16 mouse cellular contexts compared by ENCODE assay signal in genomic region chr5:75070132-75070531, GRCm38 (mm10). TPM values are rescaled to one million over a fixed set of nuclear protein-coding genes. Genes with fewer than 3 reads are reported as not detected.
DNase-seq lines count a peak whose midpoint lies in the region; ATAC-seq and TF ChIP-seq lines count a peak whose summit lies in the region.
"Had no signal": no experiment of that assay in that cellular context is flagged by ENCODE, and none has a peak within 500 bp of the region (broad histone marks: within the 10 kb centered on the region; RNA-seq: fewer than 3 reads in every experiment).

No protein-coding gene starts in this region.

- H3K9ac ChIP-seq in forebrain, embryonic 13.5 days = no peak overlapping the region
- H3K9ac ChIP-seq in limb, embryonic 15.5 days = no peak overlapping the region
- H3K9ac ChIP-seq in liver, embryonic 11.5 days (ENCODE audit: low read depth, low read length) = no peak overlapping the region
- H3K9ac ChIP-seq: liver, embryonic 14.5 days had no signal

- H3K27ac ChIP-seq in heart, embryonic 10.5 days = no peak overlapping the region
- H3K27ac ChIP-seq in forebrain, embryonic 13.5 days = peak overlapping the region; percentile 74
- no peak overlapping the region for H3K27ac ChIP-seq in limb, embryonic 15.5 days
- no peak overlapping the region for H3K27ac ChIP-seq in liver, embryonic 11.5 days (ENCODE audit: low read depth, low read length)
- H3K27ac ChIP-seq: liver, embryonic 14.5 days had no signal

- TF ChIP-seq POLR2A in brain, embryonic 14.5 days (IDR thresholded peaks at IDR 0.05; ENCODE audit: borderline replicate concordance, extremely low read depth, insufficient read depth, insufficient read length, poor library complexity, severe bottlenecking) = no peak
- TF ChIP-seq POLR2A in lung, adult 2 months (IDR thresholded peaks at IDR 0.05; ENCODE audit: borderline replicate concordance, extremely low read depth, low read depth, low read length) = no peak

- 0 out of 2 replicates have a peak overlapping the region, but pooled peaks have one; percentile 24 for H3K4me3 ChIP-seq in heart, embryonic 10.5 days
- 0 out of 2 replicates have a peak overlapping the region, but pooled peaks have one; percentile 9 for H3K4me3 ChIP-seq in forebrain, embryonic 13.5 days
- no peak overlapping the region for H3K4me3 ChIP-seq in limb, embryonic 15.5 days
- H3K4me3 ChIP-seq in lung, adult 2 months (replicated peaks; ENCODE audit: extremely low read depth, low read depth, low read length) = no peak overlapping the region
- H3K4me3 ChIP-seq in liver, embryonic 11.5 days (ENCODE audit: low read depth, low read length) = no peak overlapping the region

- DNase-seq in heart, embryonic 10.5 days (ENCODE audit: low spot score) = no peak
- no peak for DNase-seq in heart, postnatal 14 days
- DNase-seq in brain, embryonic 14.5 days (ENCODE audit: low read depth) = peak; percentile 72
- no peak for DNase-seq in lung, adult 2 months
- DNase-seq in cerebellum, adult 9-10 months = no peak
- no peak for DNase-seq in liver, embryonic 11.5 days (ENCODE audit: low spot score)
- DNase-seq: adrenal gland, postnatal 14 days; cerebellum, adult 18-20 months; thymus, postnatal 36 days had no signal

- ATAC-seq in forebrain, embryonic 13.5 days = peak; percentile 53
- no peak for ATAC-seq in limb, embryonic 15.5 days (ENCODE audit: insufficient number of reproducible peaks, low FRiP score, low TSS enrichment, low read depth)
- ATAC-seq in liver, embryonic 11.5 days (replicated peaks; ENCODE audit: low FRiP score) = no peak

- H3K9me3 ChIP-seq in heart, embryonic 10.5 days = no peaks in the 10 kb centered on the region
- peaks cover 7% of the 10 kb centered on the region for H3K9me3 ChIP-seq in forebrain, embryonic 13.5 days (replicated peaks)
- H3K9me3 ChIP-seq in limb, embryonic 15.5 days = no peaks in the 10 kb centered on the region
- H3K9me3 ChIP-seq in liver, embryonic 11.5 days (ENCODE audit: control insufficient read depth, low read length) = no peaks in the 10 kb centered on the region

- H3K4me2 ChIP-seq in forebrain, embryonic 13.5 days = peak overlapping the region; percentile 43
- peak overlapping the region; percentile 12; the same call in 1 of the 2 replicates for H3K4me2 ChIP-seq in limb, embryonic 15.5 days
- no peak overlapping the region for H3K4me2 ChIP-seq in liver, embryonic 11.5 days

- no peaks in the 10 kb centered on the region for H3K36me3 ChIP-seq in heart, embryonic 10.5 days
- no peaks in the 10 kb centered on the region for H3K36me3 ChIP-seq in forebrain, embryonic 13.5 days (ENCODE audit: poor library complexity, severe bottlenecking)
- H3K36me3 ChIP-seq in limb, embryonic 15.5 days = no peaks in the 10 kb centered on the region
- H3K36me3 ChIP-seq in liver, embryonic 11.5 days (ENCODE audit: control insufficient read depth, insufficient read depth, low read length) = no peaks in the 10 kb centered on the region

- H3K4me1 ChIP-seq in heart, embryonic 10.5 days = peaks cover 26% of the 10 kb centered on the region
- H3K4me1 ChIP-seq in forebrain, embryonic 13.5 days = peaks cover 58% of the 10 kb centered on the region
- peaks cover 24% of the 10 kb centered on the region for H3K4me1 ChIP-seq in limb, embryonic 15.5 days
- peaks cover 6% of the 10 kb centered on the region; the same call in 1 of the 2 replicates for H3K4me1 ChIP-seq in lung, adult 2 months (ENCODE audit: control insufficient read depth, insufficient read depth, low read length)
- H3K4me1 ChIP-seq in liver, embryonic 11.5 days (replicated peaks; ENCODE audit: control insufficient read depth, insufficient read depth, low read length) = peaks cover 3% of the 10 kb centered on the region; the same call in 1 of the 2 replicates

- no peak for TF ChIP-seq CTCF in brain, embryonic 14.5 days (IDR thresholded peaks at IDR 0.05; ENCODE audit: borderline replicate concordance, extremely low read depth, insufficient read depth, insufficient read length)
- TF ChIP-seq CTCF in lung, adult 2 months (IDR thresholded peaks at IDR 0.05; ENCODE audit: insufficient read depth, low read length) = no peak

- intact Hi-C loops in heart, postnatal 14 days (cut with DNase I) = no loop called here

- peaks cover 93% of the 10 kb centered on the region for H3K27me3 ChIP-seq in heart, embryonic 10.5 days (ENCODE audit: insufficient read depth, poor library complexity, severe bottlenecking)
- H3K27me3 ChIP-seq in forebrain, embryonic 13.5 days = peaks cover 95% of the 10 kb centered on the region
- H3K27me3 ChIP-seq in limb, embryonic 15.5 days = peaks cover 85% of the 10 kb centered on the region
- H3K27me3 ChIP-seq in liver, embryonic 11.5 days (replicated peaks; ENCODE audit: control insufficient read depth, insufficient read depth, low read length) = peaks cover 88% of the 10 kb centered on the region

- WGBS in heart, embryonic 10.5 days = 1% methylated on average over 12 of the region's 13 CpGs
- 1% methylated on average over 13 of the region's 13 CpGs for WGBS in forebrain, embryonic 13.5 days
- 7% methylated on average over 12 of the region's 13 CpGs for WGBS in limb, embryonic 15.5 days
- 18% methylated on average over 12 of the region's 13 CpGs for WGBS in lung, adult 2 months
- 3% methylated on average over 13 of the region's 13 CpGs for WGBS in liver, embryonic 11.5 days

RNA-seq across cellular contexts. Expression of gene Gsx2, which starts 5.3 kb away (rescaled TPM):
- polyA plus RNA-seq in heart, embryonic 10.5 days (2016; fragmentation: Nextera tagmentation; extraction: Ambion mirVana) = not detected in 2 replicates
- not detected for total RNA-seq in heart, postnatal 14 days (2021)
- 3.7 and 6.1 TPM in 2 replicates for polyA plus RNA-seq in brain, embryonic 14.5 days (2012; rRNA removed)
- polyA plus RNA-seq in forebrain, embryonic 13.5 days (2015; fragmentation: Nextera tagmentation; extraction: Ambion mirVana) = 11.7 and 14.0 TPM in 2 replicates
- polyA plus RNA-seq in limb, embryonic 15.5 days (2015; fragmentation: Nextera tagmentation; extraction: Ambion mirVana) = not detected in 2 replicates
- polyA plus RNA-seq in lung, adult 2 months (2012; rRNA removed) = not detected in 2 replicates
- polyA plus RNA-seq in liver, embryonic 11.5 days (2014; fragmentation: Nextera tagmentation; extraction: Ambion mirVana) = not detected in 2 replicates
- total RNA-seq: adrenal gland, postnatal 14 days; granulocyte monocyte progenitor cell, adult 5-6 weeks; megakaryocyte-erythroid progenitor cell, adult 5-6 weeks had no signal
- polyA plus RNA-seq: intestine, embryonic 14.5 days; liver, embryonic 14.5 days; spleen, adult 2 months had no signal

RNA-seq across cellular contexts. Expression of gene Chic2, which starts 25.6 kb away (rescaled TPM):
- polyA plus RNA-seq in heart, embryonic 10.5 days (2016; fragmentation: Nextera tagmentation; extraction: Ambion mirVana) = 24.5 and 37.8 TPM in 2 replicates
- total RNA-seq in heart, postnatal 14 days (2021) = 10 to 100 TPM; 22.2 to 23.5 TPM
- 27.9 and 31.6 TPM in 2 replicates for polyA plus RNA-seq in brain, embryonic 14.5 days (2012; rRNA removed)
- polyA plus RNA-seq in forebrain, embryonic 13.5 days (2015; fragmentation: Nextera tagmentation; extraction: Ambion mirVana) = 30.9 and 37.7 TPM in 2 replicates
- 25.1 and 32.1 TPM in 2 replicates for polyA plus RNA-seq in limb, embryonic 15.5 days (2015; fragmentation: Nextera tagmentation; extraction: Ambion mirVana)
- 5.0 and 10.6 TPM in 2 replicates for polyA plus RNA-seq in lung, adult 2 months (2012; rRNA removed)
- polyA plus RNA-seq in liver, embryonic 11.5 days (2014; fragmentation: Nextera tagmentation; extraction: Ambion mirVana) = 32.7 and 33.2 TPM in 2 replicates

Comparison
In these comparisons a context has a peak if more than half of its experiments do, and no peak if none do; other contexts are left out.
1. H3K4me3 ChIP-seq: peak in heart, embryonic 10.5 days (single experiment) and forebrain, embryonic 13.5 days (single experiment); none in limb, embryonic 15.5 days (single experiment), lung, adult 2 months (single experiment) and liver, embryonic 11.5 days (single experiment).